Mouse (Mus musculus) MEL (cell line): ENCODE data around the gene Sppl2a. TPM values are rescaled to one million over a fixed set of nuclear protein-coding genes. Genes with fewer than 3 reads are reported as not detected.

Experiments
- DNase-seq: peaks from one replicate; pipeline ENCODE4 v3.0.0; 2011; ENCODE audit warnings: low read depth, low spot score
- H3K27ac ChIP-seq: 2 replicates; pipeline ENCODE4 v1.5.1; 2012; ENCODE audit warnings: low read depth, mild to moderate bottlenecking, control low read depth, low read length, moderate library complexity; ENCODE audit not compliant: control insufficient read depth
- H3K27me3 ChIP-seq, 2 experiments: fragments of 150-350 bp in 1 of 2; sonication (generic) in 1 of 2; 2 replicates each; pipeline ENCODE4 v1.6.1; 2012; ENCODE audit warnings: low read length in 2 of 2, mild to moderate bottlenecking in 2 of 2, improper control_type of control experiment in 1 of 2, moderate library complexity in 1 of 2; ENCODE audit not compliant: insufficient read depth in 2 of 2, control insufficient read depth in 1 of 2
- H3K36me3 ChIP-seq, 2 experiments: 2 replicates each; pipeline ENCODE4 v1.6.1; 2012 to 2014; ENCODE audit warnings: low read length in 2 of 2, improper control_type of control experiment in 1 of 2, inconsistent platforms in 1 of 2, mild to moderate bottlenecking in 1 of 2; ENCODE audit not compliant: insufficient read depth in 2 of 2, control insufficient read depth in 1 of 2
- H3K4me1 ChIP-seq, 2 experiments: fragments of 150-350 bp in 1 of 2; sonication (generic) in 1 of 2; 2 replicates each; pipeline ENCODE4 v1.6.1; 2012; ENCODE audit warnings: low read length in 2 of 2, improper control_type of control experiment in 1 of 2, mild to moderate bottlenecking in 1 of 2; ENCODE audit not compliant: insufficient read depth in 2 of 2, control insufficient read depth in 1 of 2
- H3K4me3 ChIP-seq, 2 experiments: fragments of 150-350 bp in 1 of 2; sonication (generic) in 1 of 2; 2 replicates each; pipeline ENCODE4 v1.5.1; 2012; ENCODE audit warnings: low read depth in 2 of 2, low read length in 2 of 2, mild to moderate bottlenecking in 2 of 2, moderate library complexity in 2 of 2, control low read depth in 1 of 2, improper control_type of control experiment in 1 of 2; ENCODE audit not compliant: control insufficient read depth in 1 of 2, insufficient read depth in 1 of 2
- H3K79me2 ChIP-seq: 2 replicates; pipeline ENCODE4 v1.6.1; 2012; ENCODE audit warnings: mild to moderate bottlenecking, low read length, moderate library complexity; ENCODE audit not compliant: control insufficient read depth, poor library complexity, insufficient read depth
- H3K9ac ChIP-seq: 2 replicates; pipeline ENCODE4 v1.6.1; 2012; ENCODE audit warnings: low read depth, mild to moderate bottlenecking, control low read depth, low read length, moderate library complexity; ENCODE audit not compliant: control insufficient read depth, poor library complexity, severe bottlenecking
- H3K9me3 ChIP-seq: fragments of 150-350 bp; sonication (generic); replicated peaks from 2 replicates; pipeline ENCODE4 v1.6.1; 2012; ENCODE audit warnings: mild to moderate bottlenecking, low read length, improper control_type of control experiment, moderate library complexity; ENCODE audit not compliant: insufficient read depth
- BHLHE40 ChIP-seq: IDR thresholded peaks from 2 replicates; pipeline ENCODE4 v1.6.1; 2012; ENCODE audit warnings: low read depth, mild to moderate bottlenecking, inconsistent platforms, low read length, improper control_type of control experiment, borderline replicate concordance
- CHD1 ChIP-seq: IDR thresholded peaks from 2 replicates; pipeline ENCODE4 v1.6.1; 2012; ENCODE audit warnings: low read depth, mild to moderate bottlenecking, inconsistent platforms, low read length, improper control_type of control experiment
- CHD2 ChIP-seq: IDR thresholded peaks from 2 replicates; pipeline ENCODE4 v1.6.1; 2011; ENCODE audit warnings: low read length, improper control_type of control experiment
- ELF1 ChIP-seq: IDR thresholded peaks from 2 replicates; pipeline ENCODE4 v1.6.1; 2014; ENCODE audit warnings: low read depth, mild to moderate bottlenecking, inconsistent platforms, low read length, improper control_type of control experiment, moderate library complexity
- EP300 ChIP-seq, 2 experiments: IDR thresholded peaks; 2 replicates each; pipeline ENCODE4 v1.6.1; 2011; ENCODE audit warnings: improper control_type of control experiment in 2 of 2, low read length in 2 of 2, low read depth in 1 of 2, mild to moderate bottlenecking in 1 of 2
- ETS1 ChIP-seq: IDR thresholded peaks from 2 replicates; pipeline ENCODE4 v1.6.1; 2012; ENCODE audit warnings: low read depth, mild to moderate bottlenecking, inconsistent platforms, low read length, improper control_type of control experiment, moderate library complexity
- GABPA ChIP-seq: IDR thresholded peaks from 2 replicates; pipeline ENCODE4 v1.6.1; 2012; ENCODE audit warnings: low read depth, mild to moderate bottlenecking, inconsistent platforms, low read length, improper control_type of control experiment, moderate library complexity
- HCFC1 ChIP-seq: IDR thresholded peaks from 2 replicates; pipeline ENCODE4 v1.6.1; 2012; ENCODE audit warnings: low read depth, mild to moderate bottlenecking, inconsistent platforms, low read length, improper control_type of control experiment, moderate library complexity
- KAT2A ChIP-seq: conservative IDR thresholded peaks from 2 replicates; pipeline ENCODE4 v1.6.1; 2012; ENCODE audit warnings: low read depth, low read length, improper control_type of control experiment, inconsistent platforms
- MAFK ChIP-seq: IDR thresholded peaks from 2 replicates; pipeline ENCODE4 v1.6.1; 2011; ENCODE audit warnings: low read depth, mild to moderate bottlenecking, low read length, improper control_type of control experiment, borderline replicate concordance
- MAX ChIP-seq: IDR thresholded peaks from 2 replicates; pipeline ENCODE4 v1.6.1; 2011; ENCODE audit warnings: low read length, improper control_type of control experiment
- MAZ ChIP-seq: IDR thresholded peaks from 2 replicates; pipeline ENCODE4 v1.6.1; 2012; ENCODE audit warnings: low read depth, mild to moderate bottlenecking, inconsistent platforms, low read length, improper control_type of control experiment
- MYB ChIP-seq: IDR thresholded peaks from 2 replicates; pipeline ENCODE4 v1.6.1; 2011; ENCODE audit warnings: mild to moderate bottlenecking, low read depth, low read length, improper control_type of control experiment
- MYC ChIP-seq: IDR thresholded peaks from 2 replicates; pipeline ENCODE4 v1.6.1; 2011; ENCODE audit warnings: low read depth, mild to moderate bottlenecking, low read length, improper control_type of control experiment, moderate library complexity
- POLR2AphosphoS2 ChIP-seq: IDR thresholded peaks from 2 replicates; pipeline ENCODE4 v1.6.1; 2011; ENCODE audit warnings: low read length, improper control_type of control experiment
- RAD21 ChIP-seq: IDR thresholded peaks from 2 replicates; pipeline ENCODE4 v1.6.1; 2011; ENCODE audit warnings: mild to moderate bottlenecking, low read depth, low read length, improper control_type of control experiment
- SIN3A ChIP-seq: IDR thresholded peaks from 2 replicates; pipeline ENCODE4 v1.6.1; 2012; ENCODE audit warnings: low read length, improper control_type of control experiment, inconsistent platforms
- TAL1 ChIP-seq: IDR thresholded peaks from 2 replicates; pipeline ENCODE4 v1.6.1; 2012; ENCODE audit warnings: mild to moderate bottlenecking, inconsistent platforms, low read length, moderate library complexity, mixed read lengths
- TBP ChIP-seq: IDR thresholded peaks from 2 replicates; pipeline ENCODE4 v1.8.0; 2011; ENCODE audit warnings: low read depth, low read length, improper control_type of control experiment
- TCF12 ChIP-seq: IDR thresholded peaks from 2 replicates; pipeline ENCODE4 v1.6.1; 2014; ENCODE audit warnings: low read depth, mild to moderate bottlenecking, inconsistent platforms, low read length, improper control_type of control experiment, moderate library complexity
- USF1 ChIP-seq: IDR thresholded peaks from 2 replicates; pipeline ENCODE4 v1.6.1; 2014; ENCODE audit warnings: low read depth, mild to moderate bottlenecking, inconsistent platforms, low read length, improper control_type of control experiment, moderate library complexity
- ZC3H11A ChIP-seq: IDR thresholded peaks from 2 replicates; pipeline ENCODE4 v1.6.1; 2012; ENCODE audit warnings: low read depth, mild to moderate bottlenecking, inconsistent platforms, low read length, improper control_type of control experiment
- ZKSCAN1 ChIP-seq: IDR thresholded peaks from 2 replicates; pipeline ENCODE4 v1.6.1; 2012; ENCODE audit warnings: low read depth, mild to moderate bottlenecking, inconsistent platforms, low read length, improper control_type of control experiment, moderate library complexity
- ZMIZ1 ChIP-seq: IDR thresholded peaks from 2 replicates; pipeline ENCODE4 v1.6.1; 2012; ENCODE audit warnings: low read depth, mild to moderate bottlenecking, inconsistent platforms, low read length, improper control_type of control experiment, moderate library complexity
- ZNF384 ChIP-seq: IDR thresholded peaks from 2 replicates; pipeline ENCODE4 v1.6.1; 2012; ENCODE audit warnings: low read depth, mild to moderate bottlenecking, inconsistent platforms, low read length, improper control_type of control experiment
- polyA plus RNA-seq, 2 experiments: library from polyadenylated mRNA; stranded (reverse) in 1 of 2; unstranded in 1 of 2; fragments of >175 nt in 1 of 2; fragments of >200 nt in 1 of 2; gene quantifications; 2 replicates each; pipeline versions ENCODE4 v1.2.1 to v1.2.4; 2012; ENCODE audit warnings: low replicate concordance in 2 of 2, low read depth in 1 of 2; ENCODE audit not compliant: insufficient read length in 2 of 2, insufficient read depth in 1 of 2, missing spikeins in 1 of 2
- total RNA-seq: library from RNA; depleted of rRNA; stranded (reverse); fragments of 300-350 nt; gene quantifications from 2 replicates; pipeline ENCODE4 v1.2.3, GENCODE M21; 2012

Sppl2a gene
- total and polyA plus RNA-seq, 3 experiments, result 12.1 to 16.6 TPM; not detected in 1

GRCm38 (mm10) chr2:126866301-126866700 is 66.7 kb downstream of the Sppl2a start:
- peaks cover 0 to 3% of the 10 kb centered on the region in 2 experiments; a peak in 1 of 4 replicates for H3K4me1 ChIP-seq

GRCm38 (mm10) chr2:126865501-126866199 is 67.4 kb downstream of the Sppl2a start:
- Histone ChIP-seq H3K9ac (no peak overlapping the region), H3K27me3 (no peaks in the 10 kb centered on the region), H3K4me3 (no peak overlapping the region), H3K9me3 (no peaks in the 10 kb centered on the region), H3K36me3 (peaks cover 0 to 6% of the 10 kb centered on the region in 2 experiments; a peak in 2 of 4 replicates)
- TF ChIP-seq GABPA (no peak), HCFC1 (no peak), USF1 (no peak), ZMIZ1 (no peak), TAL1 (no peak), CHD2 (no peak), RAD21 (no peak), MYC (no peak), EP300 (IDR thresholded peaks at IDR 0.05; ENCODE audit: low read depth in 1 of 2, low read length in 2 of 2) (no peak), ZNF384 (no peak), CHD1 (no peak), ZKSCAN1 (no peak), ELF1 (no peak), TCF12 (no peak), MAFK (no peak), MYB (no peak), TBP (no peak), MAZ (no peak), KAT2A (no peak)
- TF ChIP-seq, all 39 proteins: peak for 0
- peaks cover 0 to 3% of the 10 kb centered on the region in 2 experiments; a peak in 1 of 4 replicates for H3K4me1 ChIP-seq
- peaks cover 52% of the 10 kb centered on the region for H3K79me2 ChIP-seq
- no peak for DNase-seq
- H3K27ac ChIP-seq, result no peak overlapping the region

More at GRCm38 (mm10) chr2:126866301-126866700, 66.7 kb downstream of the Sppl2a start:
- no peak overlapping the region for H3K9ac ChIP-seq
- no peak overlapping the region for H3K4me3 ChIP-seq
- TF ChIP-seq SIN3A (no peak), ETS1 (no peak), BHLHE40 (no peak), HCFC1 (no peak), POLR2AphosphoS2 (no peak), ZNF384 (no peak), MAZ (no peak), MAX (no peak), ZC3H11A (no peak)
- DNase-seq, result no peak
- H3K79me2 ChIP-seq, result peaks cover 51% of the 10 kb centered on the region
- H3K27ac ChIP-seq, result no peak overlapping the region
- no peaks in the 10 kb centered on the region for H3K27me3 ChIP-seq
- peaks cover 0 to 3% of the 10 kb centered on the region in 2 experiments; a peak in 2 of 4 replicates for H3K36me3 ChIP-seq
- no peaks in the 10 kb centered on the region for H3K9me3 ChIP-seq
